Mouse (Mus musculus): ENCODE results near the gene Unc13b.

Unc13b gene

GRCm38 (mm10) chr4:43037860-43038566 is 20.7 kb upstream of the Unc13b start:
- peak; percentile 61 to 81 for DNase-seq (ENCODE audit: low spot score in 2 of 2)

GRCm38 (mm10) chr4:43038567-43039495 is 19.9 kb upstream of the Unc13b start:
- DNase-seq (ENCODE audit: low spot score in 2 of 2): peak in 1 of 2 experiments; percentile 56

GRCm38 (mm10) chr4:43039609-43040008 is 19.1 kb upstream of the Unc13b start:
- no peak for DNase-seq (ENCODE audit: low spot score in 2 of 2)

GRCm38 (mm10) chr4:43040114-43040572 is 18.6 kb upstream of the Unc13b start:
- DNase-seq (ENCODE audit: low spot score in 2 of 2): peak; percentile 97 to 98

- no peak for DNase-seq (ENCODE audit: low spot score in 2 of 2)
These were observed 17.7 kb upstream of the Unc13b start for GRCm38 (mm10) chr4:43040881-43041547.

- DNase-seq (ENCODE audit: low spot score in 2 of 2): peak; percentile 90 to 91
These were observed 15.0 kb upstream of the Unc13b start for GRCm38 (mm10) chr4:43043644-43044357.

GRCm38 (mm10) chr4:43044673-43045072 is 14.1 kb upstream of the Unc13b start:
- peak; percentile 59 to 64 for DNase-seq (ENCODE audit: low spot score in 2 of 2)

- no peak for DNase-seq (ENCODE audit: low spot score in 2 of 2)
These were observed 13.5 kb upstream of the Unc13b start for GRCm38 (mm10) chr4:43045285-43045658.

GRCm38 (mm10) chr4:43045659-43046302 is 13.0 kb upstream of the Unc13b start, which contains the start of gene Fam214b:
Gene Fam214b, minus strand, starts transcription at chr4:43046220.
- peak; percentile 89 to 95 for DNase-seq (ENCODE audit: low spot score in 2 of 2)

- DNase-seq (ENCODE audit: low spot score in 2 of 2): no peak
These were observed 12.1 kb upstream of the Unc13b start for GRCm38 (mm10) chr4:43046607-43047006.

- DNase-seq (ENCODE audit: low spot score in 2 of 2): peak; percentile 74 to 85
These were observed 11.5 kb upstream of the Unc13b start for GRCm38 (mm10) chr4:43047231-43047630.

GRCm38 (mm10) chr4:43052627-43053026 is 6.1 kb upstream of the Unc13b start:
- DNase-seq (ENCODE audit: low spot score in 2 of 2): peak; percentile 29 to 46

GRCm38 (mm10) chr4:43057654-43058053 is 1.1 kb upstream of the Unc13b start:
- DNase-seq (ENCODE audit: low spot score in 2 of 2): no peak

GRCm38 (mm10) chr4:43058392-43058752 is 381 bp upstream of the Unc13b start:
- DNase-seq (ENCODE audit: low spot score in 2 of 2): no peak

GRCm38 (mm10) chr4:43059697-43060096 is 944 bp downstream of the Unc13b start:
- DNase-seq (ENCODE audit: low spot score in 2 of 2): no peak

- DNase-seq (ENCODE audit: low spot score in 2 of 2): no peak
These were observed 1.5 kb downstream of the Unc13b start for GRCm38 (mm10) chr4:43060286-43060685.

GRCm38 (mm10) chr4:43065471-43065870 is 6.7 kb downstream of the Unc13b start:
- DNase-seq (ENCODE audit: low spot score in 2 of 2): no peak

GRCm38 (mm10) chr4:43074923-43075322 is 16.2 kb downstream of the Unc13b start:
- no peak for DNase-seq (ENCODE audit: low spot score in 2 of 2)

GRCm38 (mm10) chr4:43078071-43078718 is 19.4 kb downstream of the Unc13b start:
- DNase-seq (ENCODE audit: low spot score in 2 of 2): no peak

- no peak for DNase-seq (ENCODE audit: low spot score in 2 of 2)
These were observed 23.7 kb downstream of the Unc13b start for GRCm38 (mm10) chr4:43082458-43082857.

Data from spleen, postnatal 36 days (tissue).